Mouse (Mus musculus): ENCODE results near the gene Gm20388. TPM values are rescaled to one million over a fixed set of nuclear protein-coding genes. Genes with fewer than 3 reads are reported as not detected.

Gm20388 gene
- total RNA-seq, 1 experiment, result 27.0 TPM

- H3K36me3 ChIP-seq (ENCODE audit: control insufficient read depth, insufficient read depth, low read length, poor library complexity, severe bottlenecking), result no peaks in the 10 kb centered on the region
- H3K27ac ChIP-seq (ENCODE audit: insufficient read depth, low read depth, low read length, poor library complexity, severe bottlenecking), result no peak overlapping the region
- no peak overlapping the region for H3K9ac ChIP-seq (ENCODE audit: insufficient read depth, low read depth, low read length, poor library complexity, severe bottlenecking)
- no peak for DNase-seq (ENCODE audit: low read depth, low spot score)
- no peaks in the 10 kb centered on the region for H3K4me1 ChIP-seq (ENCODE audit: control insufficient read depth in 2 of 2, insufficient read depth in 2 of 2, low read length in 2 of 2, poor library complexity in 1 of 2)
- in situ Hi-C loops (cut with MboI; ENCODE audit: low sequenced_read_pairs in 2 of 2, unreplicated experiment in 2 of 2), result loop anchor here in 1 of 2 experiments (25.0 kb wide), 1 partner anchor 102 kb away; no protein-coding TSS in a partner anchor
- TF ChIP-seq ZNF384 (IDR thresholded peaks at IDR 0.05; ENCODE audit: low read depth, low read length) (no peak), CHD2 (IDR thresholded peaks at IDR 0.05; ENCODE audit: low read depth, low read length) (no peak), MAFK (IDR thresholded peaks at IDR 0.05; ENCODE audit: insufficient read depth, low read depth, low read length) (no peak), ZC3H11A (IDR thresholded peaks at IDR 0.05; ENCODE audit: borderline replicate concordance, low read depth, low read length) (no peak), HCFC1 (IDR thresholded peaks at IDR 0.05; ENCODE audit: borderline replicate concordance, insufficient read depth, low read length) (no peak)
- H3K4me3 ChIP-seq (ENCODE audit: insufficient read depth in 1 of 2, low read depth in 1 of 2, low read length in 2 of 2, poor library complexity in 1 of 2, severe bottlenecking in 1 of 2), result no peak overlapping the region
- no peaks in the 10 kb centered on the region for H3K9me3 ChIP-seq (ENCODE audit: control insufficient read depth, insufficient read depth, low read depth, low read length)
Observed at GRCm38 (mm10) chr8:120685097-120685496, 774.5 kb downstream of the Gm20388 start.

GRCm38 (mm10) chr8:120685591-120685990, 775.0 kb downstream of the Gm20388 start:
- TF ChIP-seq ZC3H11A (IDR thresholded peaks at IDR 0.05; ENCODE audit: borderline replicate concordance, low read depth, low read length) (no peak), MAFK (IDR thresholded peaks at IDR 0.05; ENCODE audit: insufficient read depth, low read depth, low read length) (no peak), CHD2 (IDR thresholded peaks at IDR 0.05; ENCODE audit: low read depth, low read length) (no peak), HCFC1 (IDR thresholded peaks at IDR 0.05; ENCODE audit: borderline replicate concordance, insufficient read depth, low read length) (no peak), ZNF384 (IDR thresholded peaks at IDR 0.05; ENCODE audit: low read depth, low read length) (no peak)
- Histone ChIP-seq H3K27ac (ENCODE audit: insufficient read depth, low read depth, low read length, poor library complexity, severe bottlenecking) (no peak overlapping the region), H3K36me3 (ENCODE audit: control insufficient read depth, insufficient read depth, low read length, poor library complexity, severe bottlenecking) (no peaks in the 10 kb centered on the region), H3K4me3 (ENCODE audit: insufficient read depth in 1 of 2, low read depth in 1 of 2, low read length in 2 of 2, poor library complexity in 1 of 2, severe bottlenecking in 1 of 2) (no peak overlapping the region), H3K9ac (ENCODE audit: insufficient read depth, low read depth, low read length, poor library complexity, severe bottlenecking) (no peak overlapping the region), H3K9me3 (ENCODE audit: control insufficient read depth, insufficient read depth, low read depth, low read length) (no peaks in the 10 kb centered on the region), H3K4me1 (ENCODE audit: control insufficient read depth in 2 of 2, insufficient read depth in 2 of 2, low read length in 2 of 2, poor library complexity in 1 of 2) (no peaks in the 10 kb centered on the region)
- DNase-seq (ENCODE audit: low read depth, low spot score), result no peak
- in situ Hi-C loops (cut with MboI; ENCODE audit: low sequenced_read_pairs in 2 of 2, unreplicated experiment in 2 of 2), result loop anchor here in 1 of 2 experiments (25.0 kb wide), 1 partner anchor 102 kb away; no protein-coding TSS in a partner anchor

- no peak overlapping the region for H3K9ac ChIP-seq (ENCODE audit: insufficient read depth, low read depth, low read length, poor library complexity, severe bottlenecking)
- DNase-seq (ENCODE audit: low read depth, low spot score), result no peak
- no peaks in the 10 kb centered on the region for H3K9me3 ChIP-seq (ENCODE audit: control insufficient read depth, insufficient read depth, low read depth, low read length)
- H3K27ac ChIP-seq (ENCODE audit: insufficient read depth, low read depth, low read length, poor library complexity, severe bottlenecking), result no peak overlapping the region
- in situ Hi-C loops (cut with MboI; ENCODE audit: low sequenced_read_pairs in 2 of 2, unreplicated experiment in 2 of 2), result loop anchor here in 1 of 2 experiments (25.0 kb wide), 1 partner anchor 101 kb away; no protein-coding TSS in a partner anchor
- H3K4me3 ChIP-seq (ENCODE audit: insufficient read depth in 1 of 2, low read depth in 1 of 2, low read length in 2 of 2, poor library complexity in 1 of 2, severe bottlenecking in 1 of 2), result no peak overlapping the region
- no peak for TF ChIP-seq ZC3H11A (IDR thresholded peaks at IDR 0.05; ENCODE audit: borderline replicate concordance, low read depth, low read length)
- TF ChIP-seq ZNF384 (IDR thresholded peaks at IDR 0.05; ENCODE audit: low read depth, low read length), result no peak
- no peak for TF ChIP-seq HCFC1 (IDR thresholded peaks at IDR 0.05; ENCODE audit: borderline replicate concordance, insufficient read depth, low read length)
- no peaks in the 10 kb centered on the region for H3K36me3 ChIP-seq (ENCODE audit: control insufficient read depth, insufficient read depth, low read length, poor library complexity, severe bottlenecking)
- H3K4me1 ChIP-seq (ENCODE audit: control insufficient read depth in 2 of 2, insufficient read depth in 2 of 2, low read length in 2 of 2, poor library complexity in 1 of 2), result no peaks in the 10 kb centered on the region
Observed at GRCm38 (mm10) chr8:120686051-120686450, 775.4 kb downstream of the Gm20388 start.

GRCm38 (mm10) chr8:120686576-120686975, 775.9 kb downstream of the Gm20388 start:
- Histone ChIP-seq H3K27ac (ENCODE audit: insufficient read depth, low read depth, low read length, poor library complexity, severe bottlenecking) (no peak overlapping the region), H3K9ac (ENCODE audit: insufficient read depth, low read depth, low read length, poor library complexity, severe bottlenecking) (no peak overlapping the region), H3K36me3 (ENCODE audit: control insufficient read depth, insufficient read depth, low read length, poor library complexity, severe bottlenecking) (no peaks in the 10 kb centered on the region), H3K9me3 (ENCODE audit: control insufficient read depth, insufficient read depth, low read depth, low read length) (no peaks in the 10 kb centered on the region), H3K4me3 (ENCODE audit: insufficient read depth in 1 of 2, low read depth in 1 of 2, low read length in 2 of 2, poor library complexity in 1 of 2, severe bottlenecking in 1 of 2) (no peak overlapping the region), H3K4me1 (ENCODE audit: control insufficient read depth in 2 of 2, insufficient read depth in 2 of 2, low read length in 2 of 2, poor library complexity in 1 of 2) (no peaks in the 10 kb centered on the region)
- no peak for TF ChIP-seq CHD2 (IDR thresholded peaks at IDR 0.05; ENCODE audit: low read depth, low read length)
- no peak for TF ChIP-seq HCFC1 (IDR thresholded peaks at IDR 0.05; ENCODE audit: borderline replicate concordance, insufficient read depth, low read length)
- no peak for TF ChIP-seq MAFK (IDR thresholded peaks at IDR 0.05; ENCODE audit: insufficient read depth, low read depth, low read length)
- no peak for TF ChIP-seq ZNF384 (IDR thresholded peaks at IDR 0.05; ENCODE audit: low read depth, low read length)
- TF ChIP-seq ZC3H11A (IDR thresholded peaks at IDR 0.05; ENCODE audit: borderline replicate concordance, low read depth, low read length), result no peak
- in situ Hi-C loops (cut with MboI; ENCODE audit: low sequenced_read_pairs in 2 of 2, unreplicated experiment in 2 of 2), result loop anchor here in 1 of 2 experiments (25.0 kb wide), 1 partner anchor 101 kb away; no protein-coding TSS in a partner anchor
- no peak for DNase-seq (ENCODE audit: low read depth, low spot score)
